ENCODE assay signal across 25 mouse cellular contexts in genomic region chr11:73105246-73105645, GRCm38 (mm10). TPM values are rescaled to one million over a fixed set of nuclear protein-coding genes. Genes with fewer than 3 reads are reported as not detected.
DNase-seq lines count a peak whose midpoint lies in the region; TF ChIP-seq lines count a peak whose summit lies in the region.
"Had no signal": no experiment of that assay in that cellular context is flagged by ENCODE, and none has a peak within 500 bp of the region (broad histone marks: within the 10 kb centered on the region; RNA-seq: fewer than 3 reads in every experiment).

No protein-coding gene starts in this region.

- H3K4me3 ChIP-seq in MEL (ENCODE audit: control insufficient read depth in 1 of 2, insufficient read depth in 1 of 2, low read depth in 2 of 2, low read length in 2 of 2) = no peak overlapping the region
- H3K4me3 ChIP-seq in forebrain, embryonic 10.5 days = no peak overlapping the region
- H3K4me3 ChIP-seq: embryonic facial prominence, embryonic 13.5 days; embryonic facial prominence, embryonic 15.5 days; erythroblast, embryonic 14.5 days; forebrain, embryonic 13.5 days; forebrain, embryonic 15.5 days had no signal

- no peak for TF ChIP-seq POLR2A in MEL (IDR thresholded peaks at IDR 0.05; ENCODE audit: control insufficient read depth in 1 of 2, insufficient read depth in 1 of 2, low read depth in 1 of 2, low read length in 2 of 2, poor library complexity in 1 of 2)

- TF ChIP-seq RAD21 in MEL (IDR thresholded peaks at IDR 0.05; ENCODE audit: low read depth, low read length) = no peak

- no peaks in the 10 kb centered on the region for H3K79me2 ChIP-seq in MEL (ENCODE audit: control insufficient read depth, insufficient read depth, low read length, poor library complexity)

- DNase-seq in CD4-positive, CD25-positive, alpha-beta regulatory T cell, adult 2 months (ENCODE audit: low read depth, low spot score) = peak; percentile 52
- DNase-seq in MEL (ENCODE audit: low read depth, low spot score) = peak; percentile 37
- DNase-seq in induced T-regulatory cell, adult 2 months (ENCODE audit: low read depth) = peak; percentile 70
- DNase-seq in forebrain, embryonic 10.5 days (ENCODE audit: extremely low spot score, low spot score) = no peak
- no peak for DNase-seq in cerebellum, postnatal 36 days
- DNase-seq in cerebellum, postnatal 10 days = no peak
- DNase-seq: adrenal gland, adult 8-10 months; adrenal gland, postnatal 14 days; adrenal gland, postnatal 36 days; B cell, adult 2 months; cerebellum, adult 11 months; cerebellum, adult 18-20 months; cerebellum, adult 8-10 months; cerebellum, adult 9-11 months; cerebellum, postnatal 25 days; embryo, embryonic 11 days; forebrain, postnatal 0 days had no signal

- H3K36me3 ChIP-seq in MEL (ENCODE audit: control insufficient read depth in 1 of 2, insufficient read depth in 2 of 2, low read length in 2 of 2) = no peaks in the 10 kb centered on the region
- no peaks in the 10 kb centered on the region for H3K36me3 ChIP-seq in forebrain, embryonic 10.5 days (replicated peaks)
- H3K36me3 ChIP-seq: embryonic facial prominence, embryonic 13.5 days; embryonic facial prominence, embryonic 15.5 days; forebrain, embryonic 15.5 days; G1E had no signal

- H3K9me3 ChIP-seq in MEL (replicated peaks; ENCODE audit: insufficient read depth, low read length) = no peaks in the 10 kb centered on the region
- H3K9me3 ChIP-seq in forebrain, embryonic 10.5 days = no peaks in the 10 kb centered on the region
- H3K9me3 ChIP-seq: embryonic facial prominence, embryonic 13.5 days; embryonic facial prominence, embryonic 15.5 days; forebrain, embryonic 13.5 days; forebrain, embryonic 15.5 days; G1E had no signal

- H3K9ac ChIP-seq in MEL (ENCODE audit: control insufficient read depth, low read depth, low read length, poor library complexity, severe bottlenecking) = no peak overlapping the region
- H3K9ac ChIP-seq: embryonic facial prominence, embryonic 13.5 days; embryonic facial prominence, embryonic 15.5 days; forebrain, embryonic 13.5 days; forebrain, embryonic 15.5 days; forebrain, postnatal 0 days had no signal

- no peak for TF ChIP-seq CTCF in MEL (IDR thresholded peaks at IDR 0.05 in 2 of 3, conservative IDR thresholded peaks at IDR 0.05 in 1 of 3; ENCODE audit: control insufficient read depth in 1 of 3, insufficient read depth in 1 of 3, low read depth in 2 of 3, low read length in 3 of 3, poor library complexity in 1 of 3, severe bottlenecking in 1 of 3)

- TF ChIP-seq EP300 in MEL (IDR thresholded peaks at IDR 0.05; ENCODE audit: low read depth in 1 of 2, low read length in 2 of 2) = no peak

- 65% methylated on average over 3 of the region's 3 CpGs for WGBS in forebrain, embryonic 10.5 days

- H3K27me3 ChIP-seq in MEL (ENCODE audit: control insufficient read depth in 1 of 2, insufficient read depth in 2 of 2, low read length in 2 of 2) = no peaks in the 10 kb centered on the region
- no peaks in the 10 kb centered on the region for H3K27me3 ChIP-seq in forebrain, embryonic 10.5 days (ENCODE audit: poor library complexity, severe bottlenecking)
- H3K27me3 ChIP-seq: CH12.LX; embryonic facial prominence, embryonic 13.5 days; embryonic facial prominence, embryonic 15.5 days; forebrain, embryonic 15.5 days had no signal

- no peak overlapping the region for H3K27ac ChIP-seq in MEL (ENCODE audit: control insufficient read depth, low read depth, low read length)
- H3K27ac ChIP-seq in forebrain, embryonic 10.5 days = no peak overlapping the region
- H3K27ac ChIP-seq: embryonic facial prominence, embryonic 13.5 days; embryonic facial prominence, embryonic 15.5 days; forebrain, embryonic 13.5 days; forebrain, embryonic 15.5 days had no signal

- no peaks in the 10 kb centered on the region; a peak in 1 of 4 replicates for H3K4me1 ChIP-seq in MEL (ENCODE audit: control insufficient read depth in 1 of 2, insufficient read depth in 2 of 2, low read length in 2 of 2)
- no peaks in the 10 kb centered on the region for H3K4me1 ChIP-seq in forebrain, embryonic 10.5 days
- H3K4me1 ChIP-seq: embryonic facial prominence, embryonic 13.5 days; embryonic facial prominence, embryonic 15.5 days had no signal

TF ChIP-seq in MEL, 35 proteins besides CTCF, POLR2A, EP300 and RAD21:
- no peak for TF ChIP-seq ETS1 (IDR thresholded peaks at IDR 0.05; ENCODE audit: low read depth, low read length)
- 0 out of 2 replicates have a peak, but pooled peaks have one; percentile 45 for TF ChIP-seq ZKSCAN1 (IDR thresholded peaks at IDR 0.05; ENCODE audit: low read depth, low read length)

RNA-seq across cellular contexts. Expression of gene Itgae, which starts 14.9 kb away (rescaled TPM):
- 0.04 and 0.16 TPM in 2 replicates for total RNA-seq in MEL (2012; rRNA removed)
- under 1 TPM in 1 of 2 experiments, not detected in 1; 0.22 TPM for polyA plus RNA-seq in MEL (2012; ENCODE audit: insufficient read depth in 1 of 2, insufficient read length in 2 of 2, low read depth in 1 of 2, low replicate concordance in 2 of 2, missing spikeins in 1 of 2)
- 0.45 and 0.54 TPM in 2 replicates for polyA plus RNA-seq in forebrain, embryonic 10.5 days (2016; fragmentation: Nextera tagmentation; extraction: Ambion mirVana)
- polyA plus RNA-seq: erythroblast, embryonic 14.5 days had no signal

RNA-seq across cellular contexts. Expression of gene Haspin, which starts 32.8 kb away (rescaled TPM):
- 22.9 and 26.9 TPM in 2 replicates for total RNA-seq in MEL (2012; rRNA removed)
- polyA plus RNA-seq in MEL (2012; ENCODE audit: insufficient read depth in 1 of 2, insufficient read length in 2 of 2, low read depth in 1 of 2, low replicate concordance in 2 of 2, missing spikeins in 1 of 2) = 10 to 100 TPM in 1 of 2 experiments, not detected in 1; 28.3 TPM
- 25.3 and 28.6 TPM in 2 replicates for polyA plus RNA-seq in forebrain, embryonic 10.5 days (2016; fragmentation: Nextera tagmentation; extraction: Ambion mirVana)

RNA-seq across cellular contexts. Expression of gene P2rx5, which starts 55.0 kb away (rescaled TPM):
- total RNA-seq in MEL (2012; rRNA removed) = 0.04 and 0.07 TPM in 2 replicates
- under 1 TPM in 1 of 2 experiments, not detected in 1; 0.25 TPM for polyA plus RNA-seq in MEL (2012; ENCODE audit: insufficient read depth in 1 of 2, insufficient read length in 2 of 2, low read depth in 1 of 2, low replicate concordance in 2 of 2, missing spikeins in 1 of 2)
- polyA plus RNA-seq in forebrain, embryonic 10.5 days (2016; fragmentation: Nextera tagmentation; extraction: Ambion mirVana) = 0.10 and 0.24 TPM in 2 replicates
- total RNA-seq: common myeloid progenitor, adult 5-6 weeks had no signal
- polyA plus RNA-seq: erythroblast, embryonic 14.5 days; G1E had no signal

RNA-seq across cellular contexts. Expression of gene Ncbp3, which starts 57.7 kb away (rescaled TPM):
- 9.3 and 9.6 TPM in 2 replicates for total RNA-seq in MEL (2012; rRNA removed)
- 1 to 10 TPM in 1 of 2 experiments, not detected in 1; 8.4 TPM for polyA plus RNA-seq in MEL (2012; ENCODE audit: insufficient read depth in 1 of 2, insufficient read length in 2 of 2, low read depth in 1 of 2, low replicate concordance in 2 of 2, missing spikeins in 1 of 2)
- polyA plus RNA-seq in forebrain, embryonic 10.5 days (2016; fragmentation: Nextera tagmentation; extraction: Ambion mirVana) = 12.1 and 13.9 TPM in 2 replicates

Comparison
In these comparisons a context has a peak if more than half of its experiments do, and no peak if none do; other contexts are left out.
1. DNase-seq: peak in CD4-positive, CD25-positive, alpha-beta regulatory T cell, adult 2 months (single experiment), MEL (single experiment) and induced T-regulatory cell, adult 2 months (single experiment); none in forebrain, embryonic 10.5 days (single experiment), cerebellum, postnatal 36 days (0 of 2) and cerebellum, postnatal 10 days (0 of 2).